Mouse (Mus musculus) lung, adult 2 months (tissue): ENCODE results near the gene Eif5a. TPM values are rescaled to one million over a fixed set of nuclear protein-coding genes. Genes with fewer than 3 reads are reported as not detected.
"Not testable (repeated sequence)": the region's sequence is repeated elsewhere in the genome, so short reads cannot be mapped to it uniquely, and the experiment has no call there.

ENCODE experiments used
- DNase-seq: peaks from one replicate; pipeline ENCODE4 v3.0.0; 2022
- H3K4me1 ChIP-seq: fragments of 200-500 bp; 2 replicates; pipeline ENCODE4 v1.6.1; 2011; ENCODE audit warnings: low read length; ENCODE audit not compliant: control insufficient read depth, insufficient read depth
- H3K4me3 ChIP-seq: fragments of 200-500 bp; replicated peaks from 2 replicates; pipeline ENCODE3; 2011; ENCODE audit warnings: low read depth, mild to moderate bottlenecking, control low read depth, low read length; ENCODE audit errors: extremely low read depth
- CTCF ChIP-seq: fragments of 200-500 bp; IDR thresholded peaks from 2 replicates; pipeline ENCODE4 v1.5.1; 2011; ENCODE audit warnings: mild to moderate bottlenecking, low read length, control low read depth; ENCODE audit not compliant: insufficient read depth
- POLR2A ChIP-seq: fragments of 200-500 bp; IDR thresholded peaks from 2 replicates; pipeline ENCODE4 v1.6.1; 2011; ENCODE audit warnings: low read depth, mild to moderate bottlenecking, control low read depth, low read length, borderline replicate concordance; ENCODE audit errors: extremely low read depth
- WGBS: fragments of 180-500 bp; shearing (Covaris S2); methylation state at CpG from one replicate; pipeline ENCODE4 v1.1.7; 2018; 5-methylcytosine and 5-hydroxymethylcytosine counted together
- polyA plus RNA-seq: library from polyadenylated mRNA; depleted of rRNA; stranded (reverse); fragments of >200 nt; gene quantifications from 2 replicates; pipeline ENCODE4 v1.2.3, GENCODE M21; 2012

The Eif5a gene
- polyA plus RNA-seq, 1 experiment = 372 TPM

GRCm38 (mm10) chr11:69935137-69935879, 13.6 kb upstream of the Eif5a start, which contains the start of gene Ybx2:
Gene Ybx2 (plus strand): TSS chr11:69935796.
- H3K4me1 ChIP-seq = peaks cover 4% of the 10 kb centered on the region
- H3K4me3 ChIP-seq = peak within 1 kb of the TSS; percentile 14
- 2% methylated on average over 62 of the region's 62 CpGs for WGBS
- TF ChIP-seq POLR2A = no peak
- no peak for TF ChIP-seq CTCF
- peak; percentile 85 for DNase-seq

- H3K4me3 ChIP-seq = no peak overlapping the region
- no peak for DNase-seq
- WGBS = 14% methylated on average over 6 of the region's 6 CpGs
- TF ChIP-seq POLR2A (no peak), CTCF (no peak)
- H3K4me1 ChIP-seq = peaks cover 4% of the 10 kb centered on the region
Observed at GRCm38 (mm10) chr11:69934681-69935080, 12.9 kb upstream of the Eif5a start.

GRCm38 (mm10) chr11:69934169-69934568, 12.4 kb upstream of the Eif5a start:
- Histone ChIP-seq H3K4me1 (peaks cover 4% of the 10 kb centered on the region), H3K4me3 (no peak overlapping the region)
- DNase-seq = peak; percentile 94
- TF ChIP-seq CTCF (peak; percentile 76), POLR2A (no peak)
- under 1% methylated on average over 18 of the region's 18 CpGs for WGBS

- Histone ChIP-seq H3K4me1 (peaks cover 4% of the 10 kb centered on the region), H3K4me3 (no peak overlapping the region)
- TF ChIP-seq CTCF (no peak), POLR2A (no peak)
- no peak for DNase-seq
- WGBS = 57% methylated on average over 4 of the region's 4 CpGs
Observed at GRCm38 (mm10) chr11:69933066-69933465, 11.3 kb upstream of the Eif5a start.

GRCm38 (mm10) chr11:69932254-69932653, 10.5 kb upstream of the Eif5a start:
- TF ChIP-seq CTCF (peak; percentile 33; the same call in 1 of the 2 replicates), POLR2A (no peak)
- no peak for DNase-seq
- peaks cover 4% of the 10 kb centered on the region for H3K4me1 ChIP-seq
- 36% methylated on average over 3 of the region's 3 CpGs for WGBS
- H3K4me3 ChIP-seq = no peak overlapping the region

- no peak for TF ChIP-seq POLR2A
- no peak for TF ChIP-seq CTCF
- DNase-seq = no peak
- peaks cover 4% of the 10 kb centered on the region for H3K4me1 ChIP-seq
- H3K4me3 ChIP-seq = no peak overlapping the region
- WGBS = 55% methylated on average over 8 of the region's 8 CpGs
Observed at GRCm38 (mm10) chr11:69931769-69932168, 10.0 kb upstream of the Eif5a start.

- no peak for DNase-seq
- Histone ChIP-seq H3K4me3 (no peak overlapping the region), H3K4me1 (peaks cover 4% of the 10 kb centered on the region)
- 64% methylated on average over 3 of the region's 3 CpGs for WGBS
- TF ChIP-seq POLR2A (no peak), CTCF (no peak)
Observed at GRCm38 (mm10) chr11:69930967-69931537, 9.3 kb upstream of the Eif5a start.

- H3K4me3 ChIP-seq, H3K4me1 ChIP-seq, DNase-seq: not testable (repeated sequence)
- 86% methylated on average over 8 of the region's 8 CpGs for WGBS
Observed at GRCm38 (mm10) chr11:69930176-69930575, 8.4 kb upstream of the Eif5a start.

GRCm38 (mm10) chr11:69929712-69930111, 8.0 kb upstream of the Eif5a start:
- Histone ChIP-seq H3K4me3 (no peak overlapping the region), H3K4me1 (peaks cover 2% of the 10 kb centered on the region; the same call in 1 of the 2 replicates)
- DNase-seq = no peak
- no peak for TF ChIP-seq POLR2A
- TF ChIP-seq CTCF = no peak
- 29% methylated on average over 4 of the region's 4 CpGs for WGBS

- Histone ChIP-seq H3K4me1 (no peaks in the 10 kb centered on the region), H3K4me3 (no peak overlapping the region)
- 95% methylated on average over 2 of the region's 2 CpGs for WGBS
- no peak for TF ChIP-seq POLR2A
- no peak for TF ChIP-seq CTCF
- no peak for DNase-seq
Observed at GRCm38 (mm10) chr11:69927501-69927900, 5.7 kb upstream of the Eif5a start.
